Mouse (Mus musculus): Measurements from ENCODE around the gene Ryr2. TPM values are rescaled to one million over a fixed set of nuclear protein-coding genes. Genes with fewer than 3 reads are reported as not detected.

Gene Ryr2
- polyA plus RNA-seq, 1 experiment from 2014 or later, result not detected

- TF ChIP-seq CTCF (IDR thresholded peaks at IDR 0.05), result no peak
- ChIA-PET POLR2A (no interaction called here), CTCF (no interaction called here)
- no peak for ATAC-seq
- H3K27me3 ChIP-seq, result no peaks in the 10 kb centered on the region
- no peak for DNase-seq (ENCODE audit: low read depth, low spot score)
- in situ Hi-C loops (cut with MboI; ENCODE audit: low pct_unique_long_range_greater_than_20kb), result no loop called here
These were observed 236.8 kb downstream of the Ryr2 start for GRCm38 (mm10) chr13:11869971-11870370.

- no peaks in the 10 kb centered on the region for H3K27me3 ChIP-seq
- ChIA-PET CTCF (no interaction called here), POLR2A (no interaction called here)
- TF ChIP-seq CTCF (IDR thresholded peaks at IDR 0.05), result no peak
- DNase-seq (ENCODE audit: low read depth, low spot score) (no peak), ATAC-seq (no peak)
- in situ Hi-C loops (cut with MboI; ENCODE audit: low pct_unique_long_range_greater_than_20kb), result no loop called here
These were observed 237.3 kb downstream of the Ryr2 start for GRCm38 (mm10) chr13:11869486-11869885.

- ATAC-seq (no peak), DNase-seq (ENCODE audit: low read depth, low spot score) (no peak)
- ChIA-PET CTCF (no interaction called here), POLR2A (no interaction called here)
- H3K27me3 ChIP-seq, result no peaks in the 10 kb centered on the region
- in situ Hi-C loops (cut with MboI; ENCODE audit: low pct_unique_long_range_greater_than_20kb), result no loop called here
- no peak for TF ChIP-seq CTCF (IDR thresholded peaks at IDR 0.05)
These were observed 237.8 kb downstream of the Ryr2 start for GRCm38 (mm10) chr13:11868979-11869378.

GRCm38 (mm10) chr13:11868056-11868455 is 238.7 kb downstream of the Ryr2 start:
- DNase-seq (ENCODE audit: low read depth, low spot score) (no peak), ATAC-seq (no peak)
- ChIA-PET CTCF (no interaction called here), POLR2A (no interaction called here)
- no peaks in the 10 kb centered on the region for H3K27me3 ChIP-seq
- no peak for TF ChIP-seq CTCF (IDR thresholded peaks at IDR 0.05)
- in situ Hi-C loops (cut with MboI; ENCODE audit: low pct_unique_long_range_greater_than_20kb), result no loop called here

GRCm38 (mm10) chr13:11865261-11865660 is 241.5 kb downstream of the Ryr2 start:
- TF ChIP-seq CTCF (IDR thresholded peaks at IDR 0.05), result no peak
- ATAC-seq, result no peak
- ChIA-PET POLR2A (no interaction called here), CTCF (no interaction called here)
- DNase-seq (ENCODE audit: low read depth, low spot score), result no peak
- no peaks in the 10 kb centered on the region for H3K27me3 ChIP-seq
- in situ Hi-C loops (cut with MboI; ENCODE audit: low pct_unique_long_range_greater_than_20kb), result no loop called here

GRCm38 (mm10) chr13:11851691-11852090 is 255.1 kb downstream of the Ryr2 start:
- no peak for ATAC-seq
- peaks cover 5% of the 10 kb centered on the region for H3K27me3 ChIP-seq
- in situ Hi-C loops (cut with MboI; ENCODE audit: low pct_unique_long_range_greater_than_20kb), result no loop called here
- DNase-seq (ENCODE audit: low read depth, low spot score), result no peak
- TF ChIP-seq CTCF (IDR thresholded peaks at IDR 0.05), result no peak
- ChIA-PET POLR2A (no interaction called here), CTCF (no interaction called here)

GRCm38 (mm10) chr13:11843889-11844288 is 262.9 kb downstream of the Ryr2 start:
- DNase-seq (ENCODE audit: low read depth, low spot score) (no peak), ATAC-seq (no peak)
- peaks cover 5% of the 10 kb centered on the region for H3K27me3 ChIP-seq
- CTCF ChIA-PET, result no interaction called here
- TF ChIP-seq CTCF (IDR thresholded peaks at IDR 0.05), result no peak
- in situ Hi-C loops (cut with MboI; ENCODE audit: low pct_unique_long_range_greater_than_20kb), result no loop called here
- POLR2A ChIA-PET, result no interaction called here

- H3K27me3 ChIP-seq, result no peaks in the 10 kb centered on the region
- TF ChIP-seq CTCF (IDR thresholded peaks at IDR 0.05), result no peak
- POLR2A ChIA-PET, result no interaction called here
- CTCF ChIA-PET, result no interaction called here
- DNase-seq (ENCODE audit: low read depth, low spot score) (no peak), ATAC-seq (no peak)
- in situ Hi-C loops (cut with MboI; ENCODE audit: low pct_unique_long_range_greater_than_20kb), result no loop called here
These were observed 268.9 kb downstream of the Ryr2 start for GRCm38 (mm10) chr13:11837870-11838269.

GRCm38 (mm10) chr13:11837152-11837551 is 269.6 kb downstream of the Ryr2 start:
- TF ChIP-seq CTCF (IDR thresholded peaks at IDR 0.05), result no peak
- DNase-seq (ENCODE audit: low read depth, low spot score) (no peak), ATAC-seq (no peak)
- in situ Hi-C loops (cut with MboI; ENCODE audit: low pct_unique_long_range_greater_than_20kb), result no loop called here
- H3K27me3 ChIP-seq, result no peaks in the 10 kb centered on the region
- ChIA-PET POLR2A (no interaction called here), CTCF (no interaction called here)

GRCm38 (mm10) chr13:11836304-11837078 is 270.3 kb downstream of the Ryr2 start:
- no peak for DNase-seq (ENCODE audit: low read depth, low spot score)
- CTCF ChIA-PET, result no interaction called here
- no peak for ATAC-seq
- no peak for TF ChIP-seq CTCF (IDR thresholded peaks at IDR 0.05)
- POLR2A ChIA-PET, result no interaction called here
- in situ Hi-C loops (cut with MboI; ENCODE audit: low pct_unique_long_range_greater_than_20kb), result no loop called here
- no peaks in the 10 kb centered on the region for H3K27me3 ChIP-seq

GRCm38 (mm10) chr13:11831210-11831609 is 275.5 kb downstream of the Ryr2 start:
- ATAC-seq, result no peak
- no peaks in the 10 kb centered on the region for H3K27me3 ChIP-seq
- no peak for DNase-seq (ENCODE audit: low read depth, low spot score)
- POLR2A ChIA-PET, result no interaction called here
- TF ChIP-seq CTCF (IDR thresholded peaks at IDR 0.05), result no peak
- in situ Hi-C loops (cut with MboI; ENCODE audit: low pct_unique_long_range_greater_than_20kb), result no loop called here
- CTCF ChIA-PET, result interaction anchor here (1.5 kb wide), 1 partner anchor 18 kb away, joined by 3 read pairs; no protein-coding TSS in a partner anchor

Measured in Patski (cell line).